Mouse (Mus musculus) testis, adult 2 months (tissue): ENCODE measurements around the gene Aif1. TPM values are rescaled to one million over a fixed set of nuclear protein-coding genes. Genes with fewer than 3 reads are reported as not detected.

Source experiments
- H3K27ac ChIP-seq: fragments of 200-500 bp; 2 replicates; pipeline ENCODE4 v1.5.1; 2012; ENCODE audit warnings: low read depth, low read length; ENCODE audit not compliant: control insufficient read depth, insufficient read depth
- H3K27me3 ChIP-seq: fragments of 200-500 bp; 2 replicates; pipeline ENCODE4 v1.6.1; 2012; ENCODE audit warnings: mild to moderate bottlenecking, low read length, moderate library complexity; ENCODE audit not compliant: control insufficient read depth, insufficient read depth
- H3K36me3 ChIP-seq: fragments of 200-500 bp; 2 replicates; pipeline ENCODE4 v1.6.1; 2012; ENCODE audit warnings: mild to moderate bottlenecking, low read length; ENCODE audit not compliant: control insufficient read depth, insufficient read depth
- H3K4me1 ChIP-seq: fragments of 200-500 bp; 2 replicates; pipeline ENCODE4 v1.6.1; 2012; ENCODE audit warnings: low read length; ENCODE audit not compliant: control insufficient read depth, insufficient read depth
- H3K4me3 ChIP-seq: fragments of 200-500 bp; 2 replicates; pipeline ENCODE4 v1.5.1; 2012; ENCODE audit warnings: low read depth, mild to moderate bottlenecking, low read length, moderate library complexity, mixed read lengths; ENCODE audit not compliant: control insufficient read depth
- CTCF ChIP-seq: fragments of 200-500 bp; IDR thresholded peaks from 2 replicates; pipeline ENCODE4 v1.5.1; 2012; ENCODE audit warnings: low read depth, mild to moderate bottlenecking, inconsistent platforms, low read length, moderate library complexity; ENCODE audit not compliant: control insufficient read depth, insufficient read depth, insufficient replicate concordance
- POLR2A ChIP-seq: fragments of 200-500 bp; IDR thresholded peaks from 2 replicates; pipeline ENCODE4 v1.6.1; 2012; ENCODE audit warnings: low read depth, mild to moderate bottlenecking, inconsistent platforms, low read length, moderate library complexity; ENCODE audit not compliant: control insufficient read depth
- polyA plus RNA-seq: library from polyadenylated mRNA; depleted of rRNA; stranded (reverse); fragments of >200 nt; gene quantifications from 2 replicates; pipeline ENCODE4 v1.2.3, GENCODE M21; 2012

Gene Aif1
- polyA plus RNA-seq, 1 experiment, result 444 TPM

- peaks cover 24% of the 10 kb centered on the region for H3K36me3 ChIP-seq
- H3K4me3 ChIP-seq, result no peak overlapping the region
- no peak overlapping the region for H3K27ac ChIP-seq
- TF ChIP-seq CTCF, result no peak
- TF ChIP-seq POLR2A, result no peak
- H3K4me1 ChIP-seq, result peaks cover 6% of the 10 kb centered on the region
- H3K27me3 ChIP-seq, result no peaks in the 10 kb centered on the region
These were observed 16.2 kb downstream of the Aif1 start for GRCm38 (mm10) chr17:35159638-35160037.

- H3K27me3 ChIP-seq, result no peaks in the 10 kb centered on the region
- TF ChIP-seq POLR2A (no peak), CTCF (no peak)
- H3K27ac ChIP-seq, result no peak overlapping the region
- H3K36me3 ChIP-seq, result peaks cover 24% of the 10 kb centered on the region
- H3K4me1 ChIP-seq, result peaks cover 6% of the 10 kb centered on the region
- H3K4me3 ChIP-seq, result no peak overlapping the region
These were observed 16.8 kb downstream of the Aif1 start for GRCm38 (mm10) chr17:35158850-35159593.

GRCm38 (mm10) chr17:35157661-35158175, 18.1 kb downstream of the Aif1 start:
- H3K4me1 ChIP-seq, result peaks cover 2% of the 10 kb centered on the region
- TF ChIP-seq CTCF, result no peak
- TF ChIP-seq POLR2A, result no peak
- no peak overlapping the region for H3K4me3 ChIP-seq
- H3K27ac ChIP-seq, result no peak overlapping the region
- H3K36me3 ChIP-seq, result peaks cover 28% of the 10 kb centered on the region
- H3K27me3 ChIP-seq, result no peaks in the 10 kb centered on the region

GRCm38 (mm10) chr17:35157254-35157653, 18.6 kb downstream of the Aif1 start:
- Histone ChIP-seq H3K27ac (no peak overlapping the region), H3K27me3 (no peaks in the 10 kb centered on the region), H3K4me3 (no peak overlapping the region), H3K36me3 (peaks cover 30% of the 10 kb centered on the region), H3K4me1 (peaks cover 2% of the 10 kb centered on the region)
- TF ChIP-seq CTCF (no peak), POLR2A (no peak)

GRCm38 (mm10) chr17:35156461-35157200, 19.2 kb downstream of the Aif1 start:
- Histone ChIP-seq H3K4me1 (peaks cover 2% of the 10 kb centered on the region), H3K27ac (no peak overlapping the region), H3K36me3 (peaks cover 30% of the 10 kb centered on the region), H3K27me3 (no peaks in the 10 kb centered on the region), H3K4me3 (no peak overlapping the region)
- TF ChIP-seq POLR2A, result no peak

GRCm38 (mm10) chr17:35155451-35155850, 20.4 kb downstream of the Aif1 start:
- Histone ChIP-seq H3K27ac (no peak overlapping the region), H3K4me3 (no peak overlapping the region), H3K27me3 (no peaks in the 10 kb centered on the region), H3K36me3 (peaks cover 28% of the 10 kb centered on the region), H3K4me1 (peaks cover 2% of the 10 kb centered on the region)
- TF ChIP-seq CTCF (0 out of 2 replicates have a peak, but pooled peaks have one; percentile 1), POLR2A (no peak)

GRCm38 (mm10) chr17:35154616-35155015, 21.3 kb downstream of the Aif1 start:
- Histone ChIP-seq H3K27me3 (no peaks in the 10 kb centered on the region), H3K4me3 (no peak overlapping the region), H3K36me3 (peaks cover 29% of the 10 kb centered on the region), H3K4me1 (peaks cover 2% of the 10 kb centered on the region), H3K27ac (no peak overlapping the region)
- TF ChIP-seq POLR2A (no peak), CTCF (no peak)

GRCm38 (mm10) chr17:35153931-35154330, 21.9 kb downstream of the Aif1 start:
- TF ChIP-seq CTCF (no peak), POLR2A (no peak)
- Histone ChIP-seq H3K4me1 (peaks cover 2% of the 10 kb centered on the region; the same call in 1 of the 2 replicates), H3K27ac (no peak overlapping the region), H3K4me3 (no peak overlapping the region), H3K36me3 (peaks cover 25% of the 10 kb centered on the region), H3K27me3 (no peaks in the 10 kb centered on the region)
